Comparison of ENCODE assay signal across 7 mouse cellular contexts in the genomic region with DNA sequence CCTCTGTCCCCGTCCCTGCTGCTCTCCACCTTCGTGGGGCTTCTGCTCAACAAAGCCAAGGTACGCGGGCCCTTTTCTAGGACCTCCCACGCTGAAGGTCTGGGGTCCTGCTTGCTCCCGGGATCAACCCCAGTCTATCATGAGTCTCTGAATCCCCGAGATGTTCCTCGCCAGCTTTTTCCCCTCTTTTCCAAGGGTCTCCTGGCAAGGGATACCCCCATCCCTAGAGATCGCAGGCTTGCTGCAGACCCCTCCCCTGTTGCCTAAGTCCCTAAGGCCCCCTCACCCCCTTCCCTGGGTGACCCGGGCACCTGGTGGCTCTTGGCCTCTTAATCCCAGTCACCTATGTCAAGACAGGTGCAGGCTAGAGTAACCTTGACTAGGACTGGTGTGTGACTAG. TPM values are rescaled to one million over a fixed set of nuclear protein-coding genes. Genes with fewer than 3 reads are reported as not detected.
DNase-seq lines count a peak whose midpoint lies in the region; ATAC-seq and TF ChIP-seq lines count a peak whose summit lies in the region.

No protein-coding gene starts in this region.

- DNase-seq in liver, adult 2 months (ENCODE audit: extremely low read depth, low read depth, low spot score) = no peak
- no peak for DNase-seq in liver
- DNase-seq in embryonic facial prominence, embryonic 14.5 days (ENCODE audit: low spot score) = no peak
- DNase-seq in layer of hippocampus, adult 9-11 months = no peak
- no peak for DNase-seq in layer of hippocampus, postnatal 10 days (ENCODE audit: low spot score in 2 of 2)

- ATAC-seq in embryonic facial prominence, embryonic 14.5 days (ENCODE audit: low read depth) = no peak
- 0 out of 2 replicates have a peak, but pooled peaks have one; percentile 13 for ATAC-seq in intestine, embryonic 15.5 days
- ATAC-seq in neural tube, embryonic 15.5 days (ENCODE audit: low FRiP score) = 0 out of 2 replicates have a peak, but pooled peaks have one; percentile 6

- peak overlapping the region; percentile 97 for H3K9ac ChIP-seq in liver, adult 2 months (ENCODE audit: low read depth, low read length)
- peak overlapping the region; percentile 77 for H3K9ac ChIP-seq in embryonic facial prominence, embryonic 14.5 days (ENCODE audit: low read depth, low read length)
- peak overlapping the region; percentile 60 for H3K9ac ChIP-seq in intestine, embryonic 15.5 days
- peak overlapping the region; percentile 60 for H3K9ac ChIP-seq in neural tube, embryonic 15.5 days (replicated peaks)

- no peak for TF ChIP-seq CTCF in liver, adult 2 months (IDR thresholded peaks at IDR 0.05; ENCODE audit: low read depth, low read length)

- TF ChIP-seq POLR2A in liver, adult 2 months (IDR thresholded peaks at IDR 0.05; ENCODE audit: extremely low read depth, insufficient read depth, low read length) = no peak

- H3K4me2 ChIP-seq in embryonic facial prominence, embryonic 14.5 days (ENCODE audit: low read depth, low read length) = peak overlapping the region; percentile 99
- peak overlapping the region; percentile 96 for H3K4me2 ChIP-seq in intestine, embryonic 15.5 days (replicated peaks)
- H3K4me2 ChIP-seq in neural tube, embryonic 15.5 days = peak overlapping the region; percentile 100

- peaks cover 19% of the 10 kb centered on the region for H3K4me1 ChIP-seq in liver, adult 2 months (ENCODE audit: control insufficient read depth, insufficient read depth, low read length)
- peaks cover 41% of the 10 kb centered on the region for H3K4me1 ChIP-seq in embryonic facial prominence, embryonic 14.5 days (ENCODE audit: control insufficient read depth, insufficient read depth, low read length)
- H3K4me1 ChIP-seq in intestine, embryonic 15.5 days (replicated peaks) = peaks cover 49% of the 10 kb centered on the region
- H3K4me1 ChIP-seq in neural tube, embryonic 15.5 days = peaks cover 38% of the 10 kb centered on the region

- H3K36me3 ChIP-seq in liver, adult 2 months (ENCODE audit: control insufficient read depth, insufficient read depth, low read length) = peaks cover 6% of the 10 kb centered on the region; the same call in 1 of the 2 replicates
- no peaks in the 10 kb centered on the region for H3K36me3 ChIP-seq in embryonic facial prominence, embryonic 14.5 days (ENCODE audit: control insufficient read depth, insufficient read depth, low read length)
- H3K36me3 ChIP-seq in intestine, embryonic 15.5 days = no peaks in the 10 kb centered on the region
- H3K36me3 ChIP-seq in neural tube, embryonic 15.5 days = no peaks in the 10 kb centered on the region

- 9% methylated on average over 10 of the region's 10 CpGs for WGBS in liver, adult 2 months
- 9% methylated on average over 10 of the region's 10 CpGs for WGBS in embryonic facial prominence, embryonic 14.5 days
- whole genome bisulfite sequencing in intestine, embryonic 15.5 days = 4% methylated on average over 10 of the region's 10 CpGs
- 2% methylated on average over 10 of the region's 10 CpGs for WGBS in neural tube, embryonic 15.5 days

- H3K27me3 ChIP-seq in liver, adult 2 months (ENCODE audit: control insufficient read depth, insufficient read depth, low read length) = no peaks in the 10 kb centered on the region
- peaks cover 15% of the 10 kb centered on the region; the same call in 1 of the 2 replicates for H3K27me3 ChIP-seq in embryonic facial prominence, embryonic 14.5 days (replicated peaks; ENCODE audit: control insufficient read depth, insufficient read depth, low read length)
- no peaks in the 10 kb centered on the region for H3K27me3 ChIP-seq in intestine, embryonic 15.5 days (replicated peaks)
- H3K27me3 ChIP-seq in neural tube, embryonic 15.5 days (replicated peaks) = peaks cover 25% of the 10 kb centered on the region

- peaks cover 6% of the 10 kb centered on the region; the same call in 1 of the 2 replicates for H3K79me2 ChIP-seq in liver, adult 2 months (ENCODE audit: control insufficient read depth, insufficient read depth, low read length)

- H3K27ac ChIP-seq in liver, adult 2 months (replicated peaks; ENCODE audit: insufficient read depth, low read depth, low read length) = peak overlapping the region; percentile 95
- H3K27ac ChIP-seq in embryonic facial prominence, embryonic 14.5 days (replicated peaks; ENCODE audit: low read depth, low read length) = no peak overlapping the region
- no peak overlapping the region for H3K27ac ChIP-seq in intestine, embryonic 15.5 days
- no peak overlapping the region for H3K27ac ChIP-seq in neural tube, embryonic 15.5 days (replicated peaks)

- no peaks in the 10 kb centered on the region for H3K9me3 ChIP-seq in embryonic facial prominence, embryonic 14.5 days (ENCODE audit: control insufficient read depth, low read length)
- H3K9me3 ChIP-seq in intestine, embryonic 15.5 days = no peaks in the 10 kb centered on the region
- H3K9me3 ChIP-seq in neural tube, embryonic 15.5 days (replicated peaks) = no peaks in the 10 kb centered on the region

- peak overlapping the region; percentile 84 for H3K4me3 ChIP-seq in liver, adult 2 months (ENCODE audit: insufficient read depth, low read depth, low read length)
- peak overlapping the region; percentile 66 for H3K4me3 ChIP-seq in embryonic facial prominence, embryonic 14.5 days (ENCODE audit: low read depth, low read length)
- H3K4me3 ChIP-seq in intestine, embryonic 15.5 days (replicated peaks) = peak overlapping the region; percentile 52
- H3K4me3 ChIP-seq in neural tube, embryonic 15.5 days (replicated peaks) = peak overlapping the region; percentile 57

RNA-seq across cellular contexts. Expression of gene Mfrp, which starts 16.3 kb away (rescaled TPM):
- under 0.01 TPM in 1 of 2 replicates, not detected in the other for total RNA-seq in liver, adult 2 months (2014; rRNA removed)
- not detected in 2 replicates for polyA plus RNA-seq in liver, adult 2 months (2012; rRNA removed)
- not detected in 2 replicates for polyA plus RNA-seq in embryonic facial prominence, embryonic 14.5 days (2014; fragmentation: Nextera tagmentation; extraction: Ambion mirVana)
- polyA plus RNA-seq in intestine, embryonic 15.5 days (2015; fragmentation: Nextera tagmentation; extraction: Ambion mirVana) = 0.06 and 0.10 TPM in 2 replicates
- 0.08 and 0.28 TPM in 2 replicates for polyA plus RNA-seq in neural tube, embryonic 15.5 days (2015; fragmentation: Nextera tagmentation; extraction: Ambion mirVana)
- total RNA-seq in layer of hippocampus, postnatal 10 days (2021) = 1 to 10 TPM in 1 of 2 experiments, not detected in 1; 2.4 TPM

RNA-seq across cellular contexts. Expression of gene Usp2, which starts 18.5 kb away (rescaled TPM):
- 9.9 and 13.6 TPM in 2 replicates for total RNA-seq in liver, adult 2 months (2014; rRNA removed)
- polyA plus RNA-seq in liver, adult 2 months (2012; rRNA removed) = 1.6 and 3.1 TPM in 2 replicates
- 22.8 and 39.4 TPM in 2 replicates for polyA plus RNA-seq in embryonic facial prominence, embryonic 14.5 days (2014; fragmentation: Nextera tagmentation; extraction: Ambion mirVana)
- 10.8 and 16.6 TPM in 2 replicates for polyA plus RNA-seq in intestine, embryonic 15.5 days (2015; fragmentation: Nextera tagmentation; extraction: Ambion mirVana)
- polyA plus RNA-seq in neural tube, embryonic 15.5 days (2015; fragmentation: Nextera tagmentation; extraction: Ambion mirVana) = 13.1 and 13.3 TPM in 2 replicates
- 10 to 100 TPM; 41.7 to 47.2 TPM for total RNA-seq in layer of hippocampus, postnatal 10 days (2021)

RNA-seq across cellular contexts. Expression of gene C1qtnf5, which starts 21.8 kb away (rescaled TPM):
- total RNA-seq in liver, adult 2 months (2014; rRNA removed) = 2.7 and 3.0 TPM in 2 replicates
- 5.6 and 5.7 TPM in 2 replicates for polyA plus RNA-seq in liver, adult 2 months (2012; rRNA removed)
- 4.8 and 5.2 TPM in 2 replicates for polyA plus RNA-seq in embryonic facial prominence, embryonic 14.5 days (2014; fragmentation: Nextera tagmentation; extraction: Ambion mirVana)
- 3.1 and 3.5 TPM in 2 replicates for polyA plus RNA-seq in intestine, embryonic 15.5 days (2015; fragmentation: Nextera tagmentation; extraction: Ambion mirVana)
- polyA plus RNA-seq in neural tube, embryonic 15.5 days (2015; fragmentation: Nextera tagmentation; extraction: Ambion mirVana) = 5.8 and 9.3 TPM in 2 replicates
- 10 to 100 TPM; 16.0 to 17.6 TPM for total RNA-seq in layer of hippocampus, postnatal 10 days (2021)

RNA-seq across cellular contexts. Expression of gene Gm49380, which starts 28.0 kb away (rescaled TPM):
- 0.09 TPM in 1 of 2 replicates, not detected in the other for total RNA-seq in liver, adult 2 months (2014; rRNA removed)
- not detected in 2 replicates for polyA plus RNA-seq in liver, adult 2 months (2012; rRNA removed)
- polyA plus RNA-seq in embryonic facial prominence, embryonic 14.5 days (2014; fragmentation: Nextera tagmentation; extraction: Ambion mirVana) = 0.22 and 0.35 TPM in 2 replicates
- 0.10 TPM in 1 of 2 replicates, not detected in the other for polyA plus RNA-seq in intestine, embryonic 15.5 days (2015; fragmentation: Nextera tagmentation; extraction: Ambion mirVana)
- 0.15 and 0.58 TPM in 2 replicates for polyA plus RNA-seq in neural tube, embryonic 15.5 days (2015; fragmentation: Nextera tagmentation; extraction: Ambion mirVana)
- under 1 TPM in 1 of 2 experiments, not detected in 1; 0.43 TPM for total RNA-seq in layer of hippocampus, postnatal 10 days (2021)

RNA-seq across cellular contexts. Expression of gene Rnf26, which starts 28.0 kb away (rescaled TPM):
- 3.1 and 5.0 TPM in 2 replicates for total RNA-seq in liver, adult 2 months (2014; rRNA removed)
- 16.7 and 19.0 TPM in 2 replicates for polyA plus RNA-seq in liver, adult 2 months (2012; rRNA removed)
- polyA plus RNA-seq in embryonic facial prominence, embryonic 14.5 days (2014; fragmentation: Nextera tagmentation; extraction: Ambion mirVana) = 61.4 and 73.4 TPM in 2 replicates
- 56.9 and 57.9 TPM in 2 replicates for polyA plus RNA-seq in intestine, embryonic 15.5 days (2015; fragmentation: Nextera tagmentation; extraction: Ambion mirVana)
- polyA plus RNA-seq in neural tube, embryonic 15.5 days (2015; fragmentation: Nextera tagmentation; extraction: Ambion mirVana) = 33.7 and 42.5 TPM in 2 replicates
- 10 to 100 TPM; 30.5 to 30.6 TPM for total RNA-seq in layer of hippocampus, postnatal 10 days (2021)
